Mouse (Mus musculus) kidney, embryonic 14.5 days (tissue): ENCODE measurements around the gene St3gal4. TPM values are rescaled to one million over a fixed set of nuclear protein-coding genes. Genes with fewer than 3 reads are reported as not detected.
A peak's percentile ranks its signal among the peaks of the same experiment; 100 is the strongest.

Source experiments
- ATAC-seq: fragments of 200-750 bp; cut with Nextera tagmentation; 2 replicates; pipeline ENCODE4 v1.8.0; 2017; ENCODE audit warnings: moderate number of reproducible peaks, mild to moderate bottlenecking, moderate TSS enrichment, moderate library complexity; ENCODE audit not compliant: low FRiP score, low TSS enrichment
- H3K27ac ChIP-seq: fragments of 300-500 bp; sonication (generic); 2 replicates; pipeline ENCODE4 v1.5.1; 2014; ENCODE audit warnings: low read depth, mild to moderate bottlenecking, low read length, moderate library complexity, mixed read lengths
- H3K27me3 ChIP-seq: fragments of 300-500 bp; sonication (generic); 2 replicates; pipeline ENCODE4 v1.6.1; 2014; ENCODE audit warnings: mild to moderate bottlenecking, low read length; ENCODE audit not compliant: control insufficient read depth, insufficient read depth
- H3K36me3 ChIP-seq: fragments of 300-500 bp; sonication (generic); 2 replicates; pipeline ENCODE4 v1.6.1; 2014; ENCODE audit warnings: low read length, mixed read lengths; ENCODE audit not compliant: control insufficient read depth, insufficient read depth
- H3K4me1 ChIP-seq: fragments of 300-500 bp; sonication (generic); 2 replicates; pipeline ENCODE4 v1.6.1; 2014; ENCODE audit warnings: low read length, mixed read lengths; ENCODE audit not compliant: control insufficient read depth, insufficient read depth
- H3K4me2 ChIP-seq: fragments of 300-500 bp; sonication (generic); replicated peaks from 2 replicates; pipeline ENCODE4 v1.6.1; 2014; ENCODE audit warnings: low read depth, mild to moderate bottlenecking, low read length
- H3K4me3 ChIP-seq: fragments of 300-500 bp; sonication (generic); 2 replicates; pipeline ENCODE4 v1.5.1; 2014; ENCODE audit warnings: mild to moderate bottlenecking, low read length
- H3K9ac ChIP-seq: fragments of 300-500 bp; sonication (generic); 2 replicates; pipeline ENCODE4 v1.6.1; 2014; ENCODE audit warnings: low read depth, mild to moderate bottlenecking, low read length, moderate library complexity
- H3K9me3 ChIP-seq: fragments of 300-500 bp; sonication (generic); 2 replicates; pipeline ENCODE4 v1.6.1; 2016; ENCODE audit warnings: low read length; ENCODE audit not compliant: control insufficient read depth
- WGBS: fragments of 180-500 bp; shearing (Covaris S2); extraction: QIAGEN DNeasy Blood & Tissue Kit; methylation state at CpG from one replicate; pipeline ENCODE4 v1.1.7; 2014; 5-methylcytosine and 5-hydroxymethylcytosine counted together
- polyA plus RNA-seq: library from polyadenylated mRNA; unstranded; fragments of >200 nt; fragmentation: Nextera tagmentation; extraction: Ambion mirVana; gene quantifications from 2 replicates; pipeline ENCODE4 v1.2.1, GENCODE M21; 2014

The St3gal4 gene
- polyA plus RNA-seq, 1 experiment from 2014 or later = 19.1 TPM

- no peak overlapping the region for H3K4me2 ChIP-seq
- no peak overlapping the region for H3K27ac ChIP-seq
- H3K36me3 ChIP-seq = no peaks in the 10 kb centered on the region
- H3K4me3 ChIP-seq = no peak overlapping the region
- H3K9ac ChIP-seq = no peak overlapping the region
- peak; percentile 33; the same call in 1 of the 2 replicates for ATAC-seq
- no peaks in the 10 kb centered on the region for H3K9me3 ChIP-seq
- H3K27me3 ChIP-seq = no peaks in the 10 kb centered on the region
- 49% methylated on average over 4 of the region's 4 CpGs for WGBS
- no peaks in the 10 kb centered on the region for H3K4me1 ChIP-seq
Measured at GRCm38 (mm10) chr9:35004113-35004512, 115.0 kb downstream of the St3gal4 start.

DNA sequence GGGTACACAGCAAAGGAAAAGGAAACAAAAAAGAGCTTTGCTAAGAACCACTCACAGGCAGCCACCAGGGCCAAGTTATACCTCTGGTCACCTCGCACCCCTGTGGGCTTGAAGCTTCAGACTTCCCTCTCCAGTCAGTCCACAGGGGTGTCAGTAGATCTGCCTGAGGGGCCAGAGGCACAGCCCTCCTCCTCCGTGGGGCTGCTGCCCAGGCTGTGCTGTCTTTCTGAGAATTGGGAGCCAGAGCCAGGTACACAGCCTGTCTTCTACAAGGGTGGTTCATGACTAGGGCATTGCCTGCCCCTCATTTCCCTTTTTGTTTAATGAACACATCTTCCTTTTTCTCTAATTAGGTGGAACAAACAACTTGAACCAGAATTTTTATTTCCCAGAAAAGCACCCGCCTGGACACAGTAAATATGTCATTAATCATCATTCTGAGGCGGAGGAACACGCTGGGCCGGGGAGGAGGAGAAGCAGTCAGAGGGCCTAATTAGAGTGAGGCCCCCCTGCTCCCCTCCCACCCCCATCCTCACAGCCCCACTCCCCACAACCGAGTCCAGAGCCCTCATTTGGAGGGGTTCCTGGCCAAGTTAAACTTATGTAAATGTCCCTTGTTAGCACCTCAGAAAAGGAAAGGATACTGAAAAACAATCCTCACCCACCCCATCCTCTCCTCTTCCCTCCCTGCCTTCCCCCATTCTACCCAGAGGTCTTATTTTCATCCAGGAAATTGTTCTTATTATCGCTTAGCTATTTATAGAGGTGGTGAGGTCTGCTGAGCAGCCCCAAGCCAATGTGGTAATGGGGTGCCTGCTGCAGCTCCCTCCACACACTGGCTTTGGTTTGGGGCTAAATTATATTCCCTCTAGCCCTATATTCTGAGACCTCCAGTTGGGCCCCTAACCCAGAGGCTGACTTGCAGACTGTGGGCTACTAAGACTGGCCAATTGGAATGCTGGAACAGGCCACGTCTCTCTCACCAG, 120.9 kb downstream of the St3gal4 start:
- ATAC-seq = no peak
- WGBS = 28% methylated on average over 9 of the region's 9 CpGs

More for the DNA sequence above, 120.9 kb downstream of the St3gal4 start:
- Histone ChIP-seq H3K9me3 (no peaks in the 10 kb centered on the region), H3K9ac (no peak overlapping the region), H3K27me3 (no peaks in the 10 kb centered on the region), H3K36me3 (no peaks in the 10 kb centered on the region), H3K4me3 (no peak overlapping the region), H3K27ac (no peak overlapping the region), H3K4me1 (0 out of 2 replicates have a peak, but pooled peaks cover 8% of the 10 kb centered on the region), H3K4me2 (no peak overlapping the region)

Other genes with a start within 250 kb of the St3gal4 start
- gene Dcps, start 56.8 kb upstream of the St3gal4 start, polyA plus RNA-seq = 93.1 and 99.9 TPM in 2 replicates
- 89.1 and 125 TPM in 2 replicates for gene Srpr, start 80.9 kb upstream of the St3gal4 start, polyA plus RNA-seq
- gene Tirap, start 81.0 kb upstream of the St3gal4 start, polyA plus RNA-seq = 10.1 and 12.5 TPM in 2 replicates
- gene Foxred1, start 91.8 kb upstream of the St3gal4 start, polyA plus RNA-seq = 32.5 and 41.7 TPM in 2 replicates
- gene Fam118b, start 148.5 kb upstream of the St3gal4 start, polyA plus RNA-seq = 38.5 and 38.8 TPM in 2 replicates
- 31.4 and 33.7 TPM in 2 replicates for gene Rpusd4, start 148.6 kb upstream of the St3gal4 start, polyA plus RNA-seq